Mouse (Mus musculus) subcutaneous adipose tissue, adult 2 months (tissue): ENCODE results near the gene Wdr81. TPM values are rescaled to one million over a fixed set of nuclear protein-coding genes. Genes with fewer than 3 reads are reported as not detected.

ENCODE experiments used
- polyA plus RNA-seq: library from polyadenylated mRNA; depleted of rRNA; stranded (reverse); fragments of >200 nt; gene quantifications from 2 replicates; pipeline ENCODE4 v1.2.3, GENCODE M21; 2012; ENCODE audit warnings: low replicate concordance; rRNA removed

The Wdr81 gene
- 17.4 and 21.8 TPM in 2 replicates for polyA plus RNA-seq

DNA sequence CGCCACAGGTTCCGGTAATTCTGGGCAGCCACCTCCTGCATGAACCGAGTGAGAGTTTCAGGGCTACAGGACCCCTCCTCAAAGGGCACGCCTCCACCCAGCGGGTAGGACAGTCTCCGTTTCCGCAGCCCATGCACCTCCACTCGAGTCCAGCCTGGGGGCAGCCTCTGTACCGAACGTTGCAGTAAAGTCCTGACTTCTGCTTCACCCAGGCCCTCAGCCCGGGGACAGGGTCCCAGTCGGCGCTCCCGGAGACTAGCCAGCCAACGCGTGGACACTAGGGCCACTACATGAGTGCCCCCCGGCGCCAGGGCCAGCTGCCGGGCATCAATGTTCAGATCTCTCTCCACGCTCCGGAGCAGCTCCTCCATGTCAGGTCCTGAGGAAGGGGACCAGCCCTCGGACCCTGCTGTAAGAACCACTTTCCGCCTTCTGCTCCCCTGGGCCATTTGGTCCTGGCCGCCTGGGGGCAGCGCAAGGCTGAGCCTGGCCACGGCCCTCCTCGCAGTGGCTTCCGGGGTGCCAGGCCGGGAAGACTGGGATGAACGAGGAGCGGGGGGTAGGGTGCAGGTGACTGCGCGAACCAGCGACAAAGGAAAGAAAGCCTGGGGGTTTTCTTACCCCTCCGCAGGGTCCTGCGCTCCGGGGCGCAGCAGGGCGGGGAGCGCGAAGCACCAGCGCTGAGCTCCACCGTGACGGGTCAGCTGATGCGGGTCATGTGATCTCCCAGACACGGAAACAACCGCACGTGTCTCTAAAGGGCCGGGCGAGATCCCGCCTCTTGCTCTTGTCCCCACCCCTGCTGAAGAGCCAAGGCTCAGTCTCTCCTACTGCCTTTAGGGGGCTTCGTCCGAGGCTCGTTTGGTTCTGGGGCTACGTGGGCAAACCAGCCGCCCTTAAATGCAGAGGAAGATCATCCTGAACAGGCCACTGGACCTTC lies at the start of gene Wdr81:
Gene Wdr81, minus strand, starts transcription at position 727 of the 940 bp plus-strand sequence.

DNA sequence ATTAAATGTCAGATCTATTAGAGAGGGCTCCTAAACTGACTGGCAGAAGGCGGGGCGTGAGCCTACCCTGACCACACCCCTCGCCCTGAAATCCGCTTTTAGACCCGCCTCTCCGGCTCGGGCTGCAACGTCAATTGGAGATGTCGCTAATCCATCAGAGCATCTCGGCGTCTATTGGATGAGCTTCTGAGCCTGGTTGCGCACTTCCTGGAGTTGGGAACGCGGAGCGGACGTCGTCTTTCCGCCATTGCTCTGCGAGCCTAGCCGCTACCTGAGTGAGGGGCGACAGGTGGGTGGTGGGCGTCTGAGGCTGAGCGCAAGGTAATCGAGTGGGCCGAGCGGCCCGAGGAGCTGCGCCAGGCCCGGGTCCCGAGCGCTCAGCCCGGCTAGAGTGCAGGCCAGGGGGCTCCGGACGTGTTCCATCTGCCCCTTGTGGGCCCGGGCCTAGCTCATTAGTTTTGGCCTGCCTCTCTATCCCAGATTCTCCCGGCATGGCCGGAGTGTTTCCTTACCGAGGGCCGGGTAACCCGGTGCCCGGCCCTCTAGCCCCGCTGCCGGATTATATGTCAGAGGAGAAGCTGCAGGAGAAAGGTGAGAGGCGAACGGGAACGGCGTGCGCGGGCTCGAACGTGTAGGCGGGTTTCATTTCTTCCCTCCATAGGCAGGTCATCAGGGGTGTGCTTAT lies 32.2 kb upstream of the Wdr81 start, which contains the start of gene Prpf8:
Gene Prpf8, plus strand, starts transcription at position 216 of the 685 bp plus-strand sequence.

GRCm38 (mm10) chr11:75460844-75461742 lies 6.6 kb upstream of the Wdr81 start, which contains the start of gene Tlcd2:
Gene Tlcd2 (plus strand): TSS chr11:75461715.

GRCm38 (mm10) chr11:75439363-75439762 lies 15.2 kb downstream of the Wdr81 start, which contains the start of gene Serpinf2:
Gene Serpinf2 (minus strand): TSS chr11:75439591.

GRCm38 (mm10) chr11:75422013-75422792 lies 32.3 kb downstream of the Wdr81 start, which contains the start of gene Serpinf1:
Gene Serpinf1 (minus strand): TSS chr11:75422701.

Other genes with a start within 250 kb of the Wdr81 start
- 20.4 and 33.2 TPM in 2 replicates for gene Rpa1, start 106.4 kb downstream of the Wdr81 start, polyA plus RNA-seq
- 6.0 and 6.2 TPM in 2 replicates for gene Smyd4, start 106.3 kb downstream of the Wdr81 start, polyA plus RNA-seq
- gene Serpinf1, start 32.0 kb downstream of the Wdr81 start, polyA plus RNA-seq, result 508 and 625 TPM in 2 replicates
- 0.14 and 0.82 TPM in 2 replicates for gene Serpinf2, start 15.1 kb downstream of the Wdr81 start, polyA plus RNA-seq
- gene Tlcd2, start 7.0 kb upstream of the Wdr81 start, polyA plus RNA-seq, result 80.9 and 90.7 TPM in 2 replicates
- 85.9 and 139 TPM in 2 replicates for gene Prpf8, start 32.1 kb upstream of the Wdr81 start, polyA plus RNA-seq
- gene Rilp, start 55.4 kb upstream of the Wdr81 start, polyA plus RNA-seq, result 7.7 and 16.1 TPM in 2 replicates
- 21.1 and 38.3 TPM in 2 replicates for gene Scarf1, start 58.8 kb upstream of the Wdr81 start, polyA plus RNA-seq
- gene Slc43a2, start 77.0 kb upstream of the Wdr81 start, polyA plus RNA-seq, result 37.7 and 38.5 TPM in 2 replicates
- 57.4 and 68.5 TPM in 2 replicates for gene Pitpna, start 133.4 kb upstream of the Wdr81 start, polyA plus RNA-seq
- 68.4 and 78.3 TPM in 2 replicates for gene Inpp5k, start 176.3 kb upstream of the Wdr81 start, polyA plus RNA-seq
- gene Myo1c, start 195.8 kb upstream of the Wdr81 start, polyA plus RNA-seq, result 161 and 230 TPM in 2 replicates
- gene Crk, start 224.5 kb upstream of the Wdr81 start, polyA plus RNA-seq, result 39.5 and 53.1 TPM in 2 replicates